Mouse (Mus musculus): Measurements from ENCODE around the gene Arhgap18. TPM values are rescaled to one million over a fixed set of nuclear protein-coding genes. Genes with fewer than 3 reads are reported as not detected.
A peak's percentile ranks its signal among the peaks of the same experiment; 100 is the strongest.

Gene Arhgap18
- total RNA-seq, 2 experiments from 2014 or later, result 18.2 to 22.6 TPM

- intact Hi-C loops (cut with DNase I), result no loop called here
- DNase-seq (ENCODE audit: low spot score), result no peak
These were observed 67.1 kb downstream of the Arhgap18 start for GRCm38 (mm10) chr10:26820326-26820725.

GRCm38 (mm10) chr10:26820936-26821335 lies 67.7 kb downstream of the Arhgap18 start:
- DNase-seq (ENCODE audit: low spot score), result no peak
- intact Hi-C loops (cut with DNase I), result no loop called here

GRCm38 (mm10) chr10:26823997-26824396 lies 70.8 kb downstream of the Arhgap18 start:
- intact Hi-C loops (cut with DNase I), result no loop called here

GRCm38 (mm10) chr10:26825246-26825889 lies 72.1 kb downstream of the Arhgap18 start:
- DNase-seq (ENCODE audit: low spot score), result no peak
- intact Hi-C loops (cut with DNase I), result loop anchor here (5.0 kb wide), 1 partner anchor 53 kb away; no protein-coding TSS in a partner anchor

More at GRCm38 (mm10) chr10:26823997-26824396, 70.8 kb downstream of the Arhgap18 start:
- DNase-seq (ENCODE audit: low spot score), result no peak

GRCm38 (mm10) chr10:26827315-26827714 lies 74.1 kb downstream of the Arhgap18 start:
- intact Hi-C loops (cut with DNase I), result loop anchor here (5.0 kb wide), 1 partner anchor 55 kb away; no protein-coding TSS in a partner anchor
- no peak for DNase-seq (ENCODE audit: low spot score)

- DNase-seq (ENCODE audit: low spot score), result peak; percentile 30
- intact Hi-C loops (cut with DNase I), result loop anchor here (5.0 kb wide), 1 partner anchor 56 kb away; no protein-coding TSS in a partner anchor
These were observed 75.4 kb downstream of the Arhgap18 start for GRCm38 (mm10) chr10:26828412-26829137.

- DNase-seq (ENCODE audit: low spot score), result no peak
- intact Hi-C loops (cut with DNase I), result no loop called here
These were observed 78.8 kb downstream of the Arhgap18 start for GRCm38 (mm10) chr10:26832068-26832467.

GRCm38 (mm10) chr10:26832669-26833249 lies 79.5 kb downstream of the Arhgap18 start:
- intact Hi-C loops (cut with DNase I), result no loop called here
- DNase-seq (ENCODE audit: low spot score), result no peak

- no peak for DNase-seq (ENCODE audit: low spot score)
- intact Hi-C loops (cut with DNase I), result no loop called here
These were observed 80.2 kb downstream of the Arhgap18 start for GRCm38 (mm10) chr10:26833393-26833792.

GRCm38 (mm10) chr10:26849311-26849710 lies 96.1 kb downstream of the Arhgap18 start:
- intact Hi-C loops (cut with DNase I), result no loop called here
- DNase-seq (ENCODE audit: low spot score), result no peak

GRCm38 (mm10) chr10:26849854-26850253 lies 96.6 kb downstream of the Arhgap18 start:
- intact Hi-C loops (cut with DNase I), result no loop called here
- DNase-seq (ENCODE audit: low spot score), result no peak

GRCm38 (mm10) chr10:26854556-26855100 lies 101.4 kb downstream of the Arhgap18 start:
- intact Hi-C loops (cut with DNase I), result no loop called here
- DNase-seq (ENCODE audit: low spot score), result no peak

- no peak for DNase-seq (ENCODE audit: low spot score)
- intact Hi-C loops (cut with DNase I), result no loop called here
These were observed 102.8 kb downstream of the Arhgap18 start for GRCm38 (mm10) chr10:26855851-26856535.

GRCm38 (mm10) chr10:26857583-26857982 lies 104.4 kb downstream of the Arhgap18 start:
- intact Hi-C loops (cut with DNase I), result no loop called here

GRCm38 (mm10) chr10:26858537-26858936 lies 105.3 kb downstream of the Arhgap18 start:
- intact Hi-C loops (cut with DNase I), result no loop called here
- no peak for DNase-seq (ENCODE audit: low spot score)

More at GRCm38 (mm10) chr10:26857583-26857982, 104.4 kb downstream of the Arhgap18 start:
- DNase-seq (ENCODE audit: low spot score), result no peak

GRCm38 (mm10) chr10:26861231-26861630 lies 108.0 kb downstream of the Arhgap18 start:
- intact Hi-C loops (cut with DNase I), result no loop called here
- no peak for DNase-seq (ENCODE audit: low spot score)

- intact Hi-C loops (cut with DNase I), result no loop called here
- no peak for DNase-seq (ENCODE audit: low spot score)
These were observed 109.0 kb downstream of the Arhgap18 start for GRCm38 (mm10) chr10:26862207-26862606.

- intact Hi-C loops (cut with DNase I), result no loop called here
- no peak for DNase-seq (ENCODE audit: low spot score)
These were observed 110.8 kb downstream of the Arhgap18 start for GRCm38 (mm10) chr10:26863982-26864381.

- DNase-seq (ENCODE audit: low spot score), result no peak
- intact Hi-C loops (cut with DNase I), result no loop called here
These were observed 117.6 kb downstream of the Arhgap18 start for GRCm38 (mm10) chr10:26870802-26871201.

- no peak for DNase-seq (ENCODE audit: low spot score)
- intact Hi-C loops (cut with DNase I), result no loop called here
These were observed 124.1 kb downstream of the Arhgap18 start for GRCm38 (mm10) chr10:26877309-26877708.

Data from heart, postnatal 25 days (tissue).